Mouse (Mus musculus) mouse embryonic stem cell (cell line): ENCODE measurements around the gene Serpina3j.
"Not testable (repeated sequence)": the region's sequence is repeated elsewhere in the genome, so short reads cannot be mapped to it uniquely, and the experiment has no call there.

Experiments used
- in situ Hi-C, 2 experiments: fragments of 300-500 bp; cut with MboI; formaldehyde crosslinking; loops; 1 replicate in 1 of 2; 3 replicates in 1 of 2; pipeline ENCODE4 v1.14.3; 2019 to 2020; ENCODE audit warnings: low sequenced_read_pairs in 2 of 2, low pct_unique_long_range_greater_than_20kb in 1 of 2, mixed read lengths in 1 of 2; ENCODE audit not compliant: unreplicated experiment in 1 of 2

Gene Serpina3j

DNA sequence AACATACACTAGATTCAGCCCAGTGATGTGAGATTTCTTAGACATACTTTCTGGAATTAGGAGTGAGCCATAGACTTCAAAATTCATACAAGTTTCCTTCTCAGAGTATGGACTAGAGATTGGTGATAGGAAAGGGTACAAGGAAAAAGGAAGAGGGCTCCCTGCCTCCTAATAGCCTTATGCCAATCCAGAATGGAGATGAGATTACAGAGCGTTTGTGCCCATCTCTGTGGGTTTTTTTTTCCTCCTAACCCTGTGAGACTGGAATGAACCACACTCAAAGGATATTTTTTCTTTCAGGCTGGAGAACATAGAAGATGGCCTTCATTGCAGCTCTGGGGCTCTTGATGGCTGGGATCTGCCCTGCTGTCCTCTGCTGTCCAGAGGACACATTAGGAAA, at the start of gene Serpina3j:
Gene Serpina3j (plus strand): TSS at position 301 of the 400 bp plus-strand sequence.
- in situ Hi-C loops, result no loop called here

- in situ Hi-C loops, result no loop called here
Measured at GRCm38 (mm10) chr12:104266374-104266773, 48.0 kb upstream of the Serpina3j start.

DNA sequence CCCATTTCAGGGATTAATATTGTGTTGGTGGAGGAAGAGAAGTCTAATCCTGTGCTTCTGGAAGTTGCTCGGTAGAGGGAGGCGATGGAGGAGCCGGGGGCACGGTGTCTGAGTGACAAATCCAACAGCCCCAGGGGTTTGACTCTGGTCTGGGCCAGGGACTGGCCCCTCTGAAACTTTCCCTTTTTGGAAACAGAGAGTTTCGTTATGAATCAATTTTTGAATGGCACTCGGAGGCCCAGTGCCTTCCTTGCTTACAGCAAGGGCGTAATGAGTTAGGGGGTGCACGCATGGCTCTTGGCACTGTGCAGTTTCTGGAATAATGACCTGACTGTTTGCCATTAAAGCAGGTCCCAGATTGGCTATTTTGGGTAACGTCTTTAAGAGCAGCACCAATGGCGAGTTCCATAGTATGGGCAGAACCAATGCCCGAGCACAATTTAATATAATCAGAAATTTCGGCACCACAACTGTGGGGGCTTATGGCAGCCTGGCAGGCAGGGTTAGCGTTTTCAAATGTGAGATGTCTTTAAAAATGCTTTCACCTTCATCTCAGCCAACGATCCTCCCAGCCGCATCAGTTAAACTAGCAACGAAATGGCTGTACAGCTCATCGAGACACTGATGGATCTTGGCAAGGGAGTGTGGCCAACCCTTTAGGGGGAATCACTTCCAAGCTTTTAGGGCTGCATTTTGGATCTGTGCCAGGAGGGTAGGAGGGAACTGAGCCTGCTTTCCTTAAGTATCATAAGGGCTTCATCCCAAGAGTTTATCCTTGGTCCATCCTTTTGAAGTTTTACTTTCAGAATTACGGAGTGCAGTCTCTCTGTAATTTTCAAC, 35.9 kb upstream of the Serpina3j start:
- in situ Hi-C loops, result no loop called here

- in situ Hi-C loops, result no loop called here
Measured at GRCm38 (mm10) chr12:104279056-104279435, 35.3 kb upstream of the Serpina3j start.

- in situ Hi-C loops, result no loop called here
Measured at GRCm38 (mm10) chr12:104283380-104283779, 31.0 kb upstream of the Serpina3j start.

GRCm38 (mm10) chr12:104288336-104288735, 26.0 kb upstream of the Serpina3j start:
- in situ Hi-C loops, result no loop called here

DNA sequence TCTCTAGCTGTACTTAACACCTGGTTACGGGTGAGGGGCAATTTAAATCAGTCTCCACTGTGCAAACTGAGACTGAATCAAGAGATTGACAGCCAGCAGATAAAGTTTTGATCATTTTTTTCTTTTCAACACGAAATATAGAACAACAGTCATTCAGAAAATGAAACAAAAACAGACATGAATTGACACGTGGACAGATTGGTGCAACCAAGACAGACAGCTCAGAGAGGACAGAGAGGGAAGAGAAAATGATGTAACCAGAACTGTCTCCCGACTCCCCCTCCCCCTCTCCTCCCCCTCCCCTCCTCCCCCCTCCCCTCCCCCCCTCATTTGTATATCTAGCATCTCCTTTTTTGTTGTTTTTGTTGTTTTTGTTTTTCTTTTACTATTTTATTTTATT, 24.5 kb upstream of the Serpina3j start:
- in situ Hi-C loops, result no loop called here

DNA sequence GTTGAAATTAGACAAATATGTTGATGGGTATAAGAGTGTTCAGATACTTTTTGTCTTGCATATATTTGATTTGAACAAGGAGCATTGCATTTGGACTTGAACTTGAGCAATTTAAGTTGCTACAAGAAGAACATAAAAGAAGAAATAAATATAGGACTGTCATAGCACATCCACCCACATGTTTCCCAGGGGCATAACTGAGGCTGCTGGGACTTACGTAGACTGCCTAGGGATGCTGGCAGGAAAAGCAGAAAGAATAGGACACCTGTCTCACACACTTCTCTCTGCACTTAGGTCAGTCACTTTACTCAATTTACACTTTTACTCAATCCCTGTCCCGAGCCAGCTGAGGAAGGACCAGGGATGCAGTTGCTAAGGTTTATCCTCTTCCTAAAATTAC, 20.4 kb upstream of the Serpina3j start:
- in situ Hi-C loops, result no loop called here

DNA sequence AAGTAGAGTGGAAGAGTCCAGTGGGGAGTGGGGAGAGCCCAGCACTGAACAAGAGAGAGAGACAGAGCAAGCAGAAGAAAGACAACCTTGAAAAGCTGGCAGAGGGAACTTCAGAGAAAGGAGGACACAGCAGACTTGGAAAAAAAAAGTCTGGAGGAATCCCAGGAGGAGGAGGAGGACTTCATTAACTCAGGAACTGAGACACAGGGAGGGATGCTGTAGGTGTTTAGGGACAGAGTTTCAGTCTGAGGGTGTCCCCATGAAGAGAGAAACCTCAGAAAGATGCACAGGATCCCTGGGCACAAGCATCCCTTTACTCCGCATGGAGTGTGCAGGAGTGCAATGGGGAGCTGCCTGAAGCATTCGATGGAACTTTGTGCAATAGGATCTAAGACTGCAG, 16.3 kb upstream of the Serpina3j start:
- in situ Hi-C loops, result no loop called here

GRCm38 (mm10) chr12:104305991-104306390, 8.4 kb upstream of the Serpina3j start:
- in situ Hi-C loops, result no loop called here

- in situ Hi-C loops, result no loop called here
Measured at GRCm38 (mm10) chr12:104322454-104322853, 8.1 kb downstream of the Serpina3j start.

- in situ Hi-C loops, result no loop called here
Measured at GRCm38 (mm10) chr12:104331701-104332100, 17.3 kb downstream of the Serpina3j start.

DNA sequence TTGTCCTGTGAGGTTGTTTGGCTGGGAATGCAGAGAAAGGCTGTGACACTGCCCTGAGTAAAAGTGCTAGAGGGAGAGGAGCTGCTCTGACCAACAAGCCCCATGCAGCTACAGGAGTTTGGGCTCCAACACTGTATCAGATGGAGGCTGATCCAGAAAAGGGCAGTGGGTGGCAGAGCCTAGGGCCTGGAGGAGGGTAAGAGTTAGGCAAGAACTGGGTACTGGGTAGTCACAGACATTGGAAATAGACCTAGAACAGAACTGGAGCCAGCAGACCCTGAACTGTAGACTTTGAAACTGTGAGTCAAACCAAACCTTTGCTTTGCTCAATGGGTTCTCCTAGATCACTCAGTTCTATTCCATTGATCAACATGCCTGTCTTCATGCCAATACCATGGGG, 22.5 kb downstream of the Serpina3j start:
- in situ Hi-C loops, result loop anchor here in 1 of 2 experiments (5.0 kb wide), 1 partner anchor 50 kb away; no protein-coding TSS in a partner anchor

DNA sequence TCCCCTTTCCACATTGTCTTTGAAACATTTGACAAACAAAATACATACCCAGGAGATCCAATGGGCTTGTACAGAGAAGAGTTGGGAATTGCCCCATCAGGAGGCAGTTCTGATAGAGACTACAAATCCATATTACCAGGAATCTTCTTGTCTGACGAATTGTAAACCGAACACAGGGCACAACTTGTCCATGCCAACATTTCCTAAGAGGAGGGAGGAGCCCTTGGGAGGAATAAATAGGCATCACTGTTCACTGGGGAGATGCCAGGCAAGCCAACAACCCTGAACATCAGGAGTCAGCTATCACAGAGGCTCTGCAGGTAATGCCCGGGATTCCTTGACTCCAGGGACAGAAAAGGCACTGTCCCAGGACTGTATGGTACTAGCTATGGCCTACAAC, 23.9 kb downstream of the Serpina3j start, which contains the start of the genes Serpina3k and Serpina3m:
Gene Serpina3k (plus strand): TSS at position 261 of the 400 bp plus-strand sequence.
Gene Serpina3m (plus strand): TSS at position 261 of the 400 bp plus-strand sequence.
- in situ Hi-C loops, result loop anchor here in 1 of 2 experiments (5.0 kb wide), 1 partner anchor 49 kb away; no protein-coding TSS in a partner anchor

- in situ Hi-C loops, result loop anchor here in 1 of 2 experiments (5.0 kb wide), 1 partner anchor 49 kb away; no protein-coding TSS in a partner anchor
Measured at GRCm38 (mm10) chr12:104338705-104339104, 24.4 kb downstream of the Serpina3j start.

GRCm38 (mm10) chr12:104342489-104342888, 28.1 kb downstream of the Serpina3j start:
- in situ Hi-C loops, result not testable (repeated sequence)

- in situ Hi-C loops, result no loop called here
Measured at GRCm38 (mm10) chr12:104345181-104345580, 30.8 kb downstream of the Serpina3j start.

- in situ Hi-C loops, result no loop called here
Measured at GRCm38 (mm10) chr12:104345707-104346106, 31.4 kb downstream of the Serpina3j start.

GRCm38 (mm10) chr12:104347091-104347490, 32.7 kb downstream of the Serpina3j start:
- in situ Hi-C loops, result no loop called here

GRCm38 (mm10) chr12:104351812-104352211, 37.5 kb downstream of the Serpina3j start:
- in situ Hi-C loops, result not testable (repeated sequence)
